16 mouse cellular contexts compared by ENCODE assay signal in genomic region chr11:22805171-22805570, GRCm38 (mm10).
"Had no signal": no experiment of that assay in that cellular context is flagged by ENCODE, and none has a peak within 500 bp of the region (broad histone marks: within the 10 kb centered on the region; RNA-seq: fewer than 3 reads in every experiment).

No protein-coding gene starts in this region.

- H3K27me3 ChIP-seq: neural tube, embryonic 13.5 days; neural tube, embryonic 15.5 days; stomach, embryonic 15.5 days had no signal

- H3K36me3 ChIP-seq: neural tube, embryonic 13.5 days; neural tube, embryonic 15.5 days; stomach, embryonic 15.5 days had no signal

- H3K4me2 ChIP-seq: neural tube, embryonic 13.5 days; neural tube, embryonic 15.5 days; stomach, embryonic 15.5 days had no signal

- H3K4me3 ChIP-seq: neural tube, embryonic 13.5 days; neural tube, embryonic 15.5 days; stomach, embryonic 15.5 days had no signal

- H3K27ac ChIP-seq: neural tube, embryonic 13.5 days; neural tube, embryonic 15.5 days; stomach, embryonic 15.5 days; stomach, postnatal 0 days had no signal

- DNase-seq: retina, postnatal 1 day; right cerebral cortex, adult 18-20 months; right cerebral cortex, postnatal 14 days; right cerebral cortex, postnatal 25 days; right cerebral cortex, postnatal 4 days; spleen, adult 18-20 months; thymus, adult 18-20 months; thymus, adult 2 months; thymus, postnatal 14 days; thymus, postnatal 25 days; thymus, postnatal 36 days; thymus, postnatal 4 days had no signal

- H3K4me1 ChIP-seq: neural tube, embryonic 13.5 days; neural tube, embryonic 15.5 days had no signal

- H3K9me3 ChIP-seq: neural tube, embryonic 13.5 days; neural tube, embryonic 15.5 days; stomach, embryonic 15.5 days had no signal

- H3K9ac ChIP-seq: neural tube, embryonic 13.5 days; neural tube, embryonic 15.5 days; stomach, embryonic 15.5 days had no signal
